Mouse (Mus musculus): ENCODE results near the gene Wdr38. TPM values are rescaled to one million over a fixed set of nuclear protein-coding genes. Genes with fewer than 3 reads are reported as not detected.

The Wdr38 gene
- 0.89 and 1.3 TPM in 2 replicates for polyA plus RNA-seq (2016; fragmentation: Nextera tagmentation; extraction: Ambion mirVana)

DNA sequence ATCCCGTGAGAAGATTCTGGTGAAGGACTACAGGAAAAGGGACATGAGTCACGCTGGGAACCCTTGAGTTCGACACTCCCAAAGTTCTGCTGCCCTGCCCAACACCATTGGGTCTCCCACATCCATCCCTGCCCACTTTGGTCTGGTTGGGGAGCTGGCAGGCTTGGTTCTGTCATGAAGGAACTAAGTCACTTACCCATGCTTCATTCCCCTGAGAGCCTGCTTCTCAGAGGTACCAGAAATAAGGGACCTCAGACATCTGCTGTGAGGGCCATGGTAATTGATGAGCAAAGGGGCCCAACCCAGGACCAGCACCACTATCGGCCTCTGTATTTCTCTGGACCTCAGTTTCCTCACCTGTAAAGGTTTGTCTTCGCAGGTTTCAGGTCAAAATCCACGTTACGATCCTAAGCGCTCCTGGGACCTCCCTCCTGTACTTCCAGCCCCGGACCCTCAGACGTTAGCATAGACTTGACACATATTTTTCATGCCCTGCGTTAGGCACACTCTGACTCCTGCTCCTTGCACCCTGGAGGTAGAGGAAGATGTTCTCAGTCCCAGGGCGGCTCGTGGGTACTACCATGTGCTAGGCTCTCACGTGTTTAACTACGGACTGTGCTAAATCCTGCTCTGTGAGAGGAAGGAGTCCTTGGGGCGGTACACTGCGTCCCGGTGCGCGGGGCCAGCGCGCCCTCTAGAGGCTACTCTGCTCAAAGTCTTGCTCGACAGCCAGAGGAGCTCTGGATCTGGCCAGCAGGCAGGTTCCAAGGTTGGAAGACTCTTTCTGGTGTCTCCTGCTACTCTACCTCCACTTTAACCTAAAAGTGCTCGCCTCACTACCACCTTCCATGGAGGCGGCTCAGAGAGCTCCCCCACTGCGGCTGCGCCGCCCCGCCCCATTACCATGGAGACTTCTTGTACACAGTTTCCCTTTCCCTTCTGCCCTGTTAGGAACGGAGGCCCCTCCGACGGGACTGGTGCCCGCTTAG, at the start of gene Wdr38:
Gene Wdr38, plus strand, starts transcription at position 91 of the 989 bp plus-strand sequence.
- Histone ChIP-seq H3K36me3 (peaks cover 33% of the 10 kb centered on the region), H3K27me3 (replicated peaks) (no peaks in the 10 kb centered on the region; the same call in 1 of the 2 replicates), H3K4me2 (peak within 1 kb of the TSS; percentile 77), H3K4me3 (peak within 1 kb of the TSS; percentile 62), H3K4me1 (peaks cover 41% of the 10 kb centered on the region), H3K9me3 (replicated peaks) (no peaks in the 10 kb centered on the region), H3K27ac (peak within 1 kb of the TSS; percentile 63), H3K9ac (peak within 1 kb of the TSS; percentile 71)
- 12% methylated on average over 33 of the region's 33 CpGs for WGBS (ENCODE audit: insufficient replicate concordance)
- ATAC-seq = peak; percentile 87

GRCm38 (mm10) chr2:38947566-38947965, 49.7 kb upstream of the Wdr38 start:
- H3K27me3 ChIP-seq (replicated peaks) = 0 out of 2 replicates have a peak, but pooled peaks cover 3% of the 10 kb centered on the region
- no peak overlapping the region for H3K9ac ChIP-seq
- no peak overlapping the region for H3K4me2 ChIP-seq
- H3K4me3 ChIP-seq = no peak overlapping the region
- 42% methylated on average over 7 of the region's 7 CpGs for WGBS (ENCODE audit: insufficient replicate concordance)
- H3K27ac ChIP-seq = no peak overlapping the region
- no peaks in the 10 kb centered on the region for H3K9me3 ChIP-seq (replicated peaks)
- ATAC-seq = no peak
- H3K4me1 ChIP-seq = peaks cover 23% of the 10 kb centered on the region
- H3K36me3 ChIP-seq = no peaks in the 10 kb centered on the region

DNA sequence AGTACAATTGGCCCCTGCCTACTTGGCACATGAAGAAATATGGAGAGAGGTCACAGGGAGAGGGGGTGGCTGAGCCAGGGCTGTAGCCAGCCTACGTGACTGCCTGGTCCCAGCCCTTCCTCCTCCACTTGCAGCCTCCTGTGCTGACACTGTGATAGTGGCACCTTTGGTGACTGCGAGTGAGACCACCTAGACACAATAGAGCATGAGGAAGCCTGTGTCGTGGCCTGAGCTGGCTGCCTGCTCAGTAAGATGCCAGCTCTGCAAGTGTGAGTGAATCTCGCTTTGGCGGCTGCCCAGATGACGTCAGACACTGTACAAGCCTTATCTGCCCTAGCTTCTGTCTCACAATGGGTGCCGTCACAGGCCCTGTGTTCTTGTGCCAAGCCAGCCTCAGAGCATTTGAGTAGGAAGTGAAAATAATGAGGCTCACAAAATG, 47.0 kb upstream of the Wdr38 start:
- Histone ChIP-seq H3K9ac (no peak overlapping the region), H3K9me3 (replicated peaks) (no peaks in the 10 kb centered on the region), H3K4me2 (peak overlapping the region; percentile 19; the same call in 1 of the 2 replicates), H3K36me3 (no peaks in the 10 kb centered on the region), H3K4me3 (no peak overlapping the region), H3K27me3 (replicated peaks) (0 out of 2 replicates have a peak, but pooled peaks cover 3% of the 10 kb centered on the region), H3K27ac (peak overlapping the region; percentile 41; the same call in 1 of the 2 replicates), H3K4me1 (peaks cover 23% of the 10 kb centered on the region)
- 43% methylated on average over 7 of the region's 7 CpGs for WGBS (ENCODE audit: insufficient replicate concordance)
- ATAC-seq = peak; percentile 85

DNA sequence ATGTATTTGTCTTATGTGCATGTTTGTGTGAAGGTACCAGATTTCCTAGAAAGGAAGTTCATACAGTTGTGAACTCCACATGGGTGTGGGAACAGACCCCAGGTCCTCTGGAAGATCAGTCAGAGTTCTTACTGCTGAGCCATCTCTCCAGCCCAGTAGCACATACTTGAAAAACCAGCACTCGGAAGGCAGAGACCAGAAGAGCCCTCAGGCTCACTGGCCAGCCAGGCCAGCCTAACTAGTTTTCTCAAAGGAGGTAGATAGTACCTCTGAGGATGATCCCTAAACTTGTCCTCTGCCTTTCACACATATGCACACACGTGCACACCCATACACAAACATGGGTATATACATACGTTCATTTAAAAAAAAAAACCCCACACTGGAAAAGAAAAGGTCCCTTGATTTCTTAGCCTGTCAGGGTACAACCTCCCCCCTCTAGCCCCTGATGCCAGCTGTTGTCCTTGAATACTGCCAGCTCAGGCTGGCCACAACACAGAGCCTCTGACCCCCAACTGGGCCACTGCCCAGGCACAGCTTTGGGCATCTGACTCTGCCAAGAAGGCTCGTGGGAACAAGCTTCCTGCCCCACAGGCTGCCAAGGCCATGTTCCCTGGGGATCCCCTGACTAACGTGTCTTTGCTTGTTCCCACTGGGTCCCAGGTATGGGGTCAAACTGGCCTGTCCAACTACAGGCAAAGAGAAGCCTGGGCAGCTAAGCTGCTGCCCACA, 44.0 kb upstream of the Wdr38 start:
- Histone ChIP-seq H3K4me1 (peaks cover 32% of the 10 kb centered on the region), H3K36me3 (no peaks in the 10 kb centered on the region), H3K9ac (no peak overlapping the region), H3K4me2 (no peak overlapping the region), H3K4me3 (no peak overlapping the region), H3K9me3 (replicated peaks) (no peaks in the 10 kb centered on the region), H3K27me3 (replicated peaks) (0 out of 2 replicates have a peak, but pooled peaks cover 3% of the 10 kb centered on the region), H3K27ac (no peak overlapping the region)
- 65% methylated on average over 5 of the region's 5 CpGs for WGBS (ENCODE audit: insufficient replicate concordance)
- no peak for ATAC-seq

GRCm38 (mm10) chr2:38956062-38956461, 41.2 kb upstream of the Wdr38 start:
- H3K4me3 ChIP-seq = no peak overlapping the region
- WGBS (ENCODE audit: insufficient replicate concordance) = 58% methylated on average over 2 of the region's 2 CpGs
- no peak for ATAC-seq
- peaks cover 16% of the 10 kb centered on the region for H3K4me1 ChIP-seq
- H3K4me2 ChIP-seq = no peak overlapping the region
- no peak overlapping the region for H3K27ac ChIP-seq
- H3K9ac ChIP-seq = no peak overlapping the region
- H3K36me3 ChIP-seq = no peaks in the 10 kb centered on the region
- 0 out of 2 replicates have a peak, but pooled peaks cover 3% of the 10 kb centered on the region for H3K27me3 ChIP-seq (replicated peaks)
- H3K9me3 ChIP-seq (replicated peaks) = no peaks in the 10 kb centered on the region

- no peak overlapping the region for H3K9ac ChIP-seq
- H3K27ac ChIP-seq = no peak overlapping the region
- no peak overlapping the region for H3K4me3 ChIP-seq
- H3K4me2 ChIP-seq = no peak overlapping the region
- ATAC-seq = peak; percentile 52; the same call in 1 of the 2 replicates
- peaks cover 25% of the 10 kb centered on the region for H3K4me1 ChIP-seq
- H3K27me3 ChIP-seq (replicated peaks) = no peaks in the 10 kb centered on the region
- no peaks in the 10 kb centered on the region for H3K9me3 ChIP-seq (replicated peaks)
- H3K36me3 ChIP-seq = no peaks in the 10 kb centered on the region
- 56% methylated on average over 5 of the region's 5 CpGs for WGBS (ENCODE audit: insufficient replicate concordance)
These were observed 39.5 kb upstream of the Wdr38 start for GRCm38 (mm10) chr2:38957671-38958223.

- no peak for ATAC-seq
- WGBS (ENCODE audit: insufficient replicate concordance) = 41% methylated on average over 4 of the region's 4 CpGs
These were observed 33.1 kb upstream of the Wdr38 start for GRCm38 (mm10) chr2:38964198-38964597.

GRCm38 (mm10) chr2:38969650-38970049, 27.6 kb upstream of the Wdr38 start:
- Histone ChIP-seq H3K4me2 (peak overlapping the region; percentile 50), H3K9me3 (replicated peaks) (no peaks in the 10 kb centered on the region), H3K9ac (0 out of 2 replicates have a peak overlapping the region, but pooled peaks have one; percentile 27), H3K4me3 (no peak overlapping the region), H3K27ac (peak overlapping the region; percentile 87), H3K4me1 (peaks cover 58% of the 10 kb centered on the region), H3K27me3 (replicated peaks) (no peaks in the 10 kb centered on the region), H3K36me3 (no peaks in the 10 kb centered on the region)
- ATAC-seq = peak; percentile 65
- 65% methylated on average over 2 of the region's 2 CpGs for WGBS (ENCODE audit: insufficient replicate concordance)

More at GRCm38 (mm10) chr2:38964198-38964597, 33.1 kb upstream of the Wdr38 start:
- no peaks in the 10 kb centered on the region for H3K9me3 ChIP-seq (replicated peaks)
- no peak overlapping the region for H3K4me3 ChIP-seq
- no peak overlapping the region for H3K4me2 ChIP-seq
- H3K27me3 ChIP-seq (replicated peaks) = no peaks in the 10 kb centered on the region
- H3K36me3 ChIP-seq = no peaks in the 10 kb centered on the region
- peaks cover 33% of the 10 kb centered on the region for H3K4me1 ChIP-seq
- no peak overlapping the region for H3K9ac ChIP-seq
- no peak overlapping the region for H3K27ac ChIP-seq

- Histone ChIP-seq H3K27me3 (replicated peaks) (no peaks in the 10 kb centered on the region), H3K4me2 (peak overlapping the region; percentile 50), H3K4me1 (peaks cover 58% of the 10 kb centered on the region), H3K9me3 (replicated peaks) (no peaks in the 10 kb centered on the region), H3K4me3 (no peak overlapping the region), H3K36me3 (no peaks in the 10 kb centered on the region), H3K27ac (peak overlapping the region; percentile 87), H3K9ac (peak overlapping the region; percentile 27; the same call in 1 of the 2 replicates)
- 23% methylated on average over 5 of the region's 5 CpGs for WGBS (ENCODE audit: insufficient replicate concordance)
- ATAC-seq = peak; percentile 94
These were observed 27.2 kb upstream of the Wdr38 start for GRCm38 (mm10) chr2:38970057-38970456.

DNA sequence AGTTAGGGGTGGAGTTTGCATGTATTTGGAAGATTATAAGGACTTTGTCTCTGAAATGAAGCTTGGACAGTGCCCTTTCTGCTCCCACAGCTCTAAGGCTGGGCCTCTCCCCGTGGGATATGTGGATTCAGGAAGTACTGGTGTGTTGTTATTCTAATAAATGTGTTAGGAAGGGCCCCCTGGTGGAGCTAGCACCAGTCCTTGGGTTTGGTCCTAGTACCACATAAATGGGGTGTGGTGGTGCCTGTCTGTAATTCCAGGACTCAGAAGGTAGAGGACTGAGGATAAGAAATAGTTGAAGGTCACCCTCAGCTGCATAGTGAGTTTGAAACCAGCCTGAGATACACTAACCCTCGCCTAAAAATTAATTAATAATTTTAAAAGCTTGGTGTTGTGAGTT, 24.1 kb upstream of the Wdr38 start:
- Histone ChIP-seq H3K4me2 (no peak overlapping the region), H3K9me3 (replicated peaks) (no peaks in the 10 kb centered on the region), H3K36me3 (no peaks in the 10 kb centered on the region), H3K4me3 (no peak overlapping the region), H3K27ac (no peak overlapping the region), H3K9ac (no peak overlapping the region), H3K27me3 (replicated peaks) (peaks cover 19% of the 10 kb centered on the region), H3K4me1 (peaks cover 44% of the 10 kb centered on the region)
- 14% methylated on average over 2 of the region's 2 CpGs for WGBS (ENCODE audit: insufficient replicate concordance)
- no peak for ATAC-seq

- H3K36me3 ChIP-seq = no peaks in the 10 kb centered on the region
- no peak overlapping the region for H3K27ac ChIP-seq
- peaks cover 21% of the 10 kb centered on the region for H3K27me3 ChIP-seq (replicated peaks)
- no peak for ATAC-seq
- peaks cover 43% of the 10 kb centered on the region for H3K4me1 ChIP-seq
- H3K4me2 ChIP-seq = no peak overlapping the region
- no peak overlapping the region for H3K4me3 ChIP-seq
- H3K9ac ChIP-seq = no peak overlapping the region
- 65% methylated on average over 7 of the region's 7 CpGs for WGBS (ENCODE audit: insufficient replicate concordance)
- no peaks in the 10 kb centered on the region for H3K9me3 ChIP-seq (replicated peaks)
These were observed 23.6 kb upstream of the Wdr38 start for GRCm38 (mm10) chr2:38973701-38974100.

Data from liver, embryonic 12.5 days (tissue).